Mouse (Mus musculus): ENCODE measurements at regions not wholly inside any gene's neighbourhood (a gene's known extent, or its start where the extent isn't known, plus 50 kb on each side); places are given as distances from the start of the nearest gene placed in this dataset.

- H3K9ac ChIP-seq = no peak overlapping the region
- H3K27ac ChIP-seq = peak overlapping the region; percentile 37
- no peak overlapping the region for H3K4me2 ChIP-seq
- 40% methylated on average over 2 of the region's 2 CpGs for WGBS
- H3K27me3 ChIP-seq = no peaks in the 10 kb centered on the region
- peaks cover 9% of the 10 kb centered on the region; the same call in 1 of the 2 replicates for H3K4me1 ChIP-seq (replicated peaks)
- no peaks in the 10 kb centered on the region for H3K9me3 ChIP-seq (replicated peaks)
- no peak overlapping the region for H3K4me3 ChIP-seq
- 0 out of 2 replicates have a peak, but pooled peaks have one; percentile 70 for ATAC-seq (replicated peaks; ENCODE audit: insufficient number of reproducible peaks, insufficient read depth, low FRiP score, low read depth)
- H3K36me3 ChIP-seq = no peaks in the 10 kb centered on the region
Measured at GRCm38 (mm10) chr12:68242683-68243082, 916.3 kb downstream of the Rps29 start.

- no peak overlapping the region for H3K4me3 ChIP-seq
- H3K27ac ChIP-seq = no peak overlapping the region
- H3K4me2 ChIP-seq = no peak overlapping the region
- no peaks in the 10 kb centered on the region for H3K4me1 ChIP-seq (replicated peaks)
- 76% methylated on average over 3 of the region's 3 CpGs for WGBS
- no peaks in the 10 kb centered on the region for H3K27me3 ChIP-seq
- H3K9me3 ChIP-seq (replicated peaks) = no peaks in the 10 kb centered on the region
- no peaks in the 10 kb centered on the region for H3K36me3 ChIP-seq
- H3K9ac ChIP-seq = no peak overlapping the region
- ATAC-seq (replicated peaks; ENCODE audit: insufficient number of reproducible peaks, insufficient read depth, low FRiP score, low read depth) = no peak
Measured at GRCm38 (mm10) chr12:68231803-68232202, 927.2 kb downstream of the Rps29 start.

- H3K4me2 ChIP-seq = no peak overlapping the region
- H3K36me3 ChIP-seq = no peaks in the 10 kb centered on the region
- no peaks in the 10 kb centered on the region for H3K27me3 ChIP-seq
- H3K9me3 ChIP-seq (replicated peaks) = no peaks in the 10 kb centered on the region
- H3K9ac ChIP-seq = no peak overlapping the region
- no peak overlapping the region for H3K4me3 ChIP-seq
- ATAC-seq (replicated peaks; ENCODE audit: insufficient number of reproducible peaks, insufficient read depth, low FRiP score, low read depth) = no peak
- 61% methylated on average over 4 of the region's 4 CpGs for WGBS
- no peaks in the 10 kb centered on the region for H3K4me1 ChIP-seq (replicated peaks)
- H3K27ac ChIP-seq = no peak overlapping the region
Measured at GRCm38 (mm10) chr12:68217091-68217490, 941.9 kb downstream of the Rps29 start.

GRCm38 (mm10) chr12:68208302-68208701 lies 950.7 kb downstream of the Rps29 start:
- Histone ChIP-seq H3K36me3 (no peaks in the 10 kb centered on the region), H3K9ac (no peak overlapping the region), H3K4me2 (no peak overlapping the region), H3K27ac (no peak overlapping the region), H3K4me3 (no peak overlapping the region), H3K9me3 (replicated peaks) (no peaks in the 10 kb centered on the region), H3K4me1 (replicated peaks) (no peaks in the 10 kb centered on the region), H3K27me3 (no peaks in the 10 kb centered on the region)
- ATAC-seq (replicated peaks; ENCODE audit: insufficient number of reproducible peaks, insufficient read depth, low FRiP score, low read depth) = no peak
- 90% methylated on average over 10 of the region's 10 CpGs for WGBS

- WGBS = 77% methylated on average over 1 of the region's 1 CpGs
- Histone ChIP-seq H3K9me3 (replicated peaks) (no peaks in the 10 kb centered on the region), H3K4me2 (no peak overlapping the region), H3K27ac (no peak overlapping the region), H3K4me3 (no peak overlapping the region), H3K4me1 (replicated peaks) (no peaks in the 10 kb centered on the region), H3K36me3 (no peaks in the 10 kb centered on the region), H3K27me3 (no peaks in the 10 kb centered on the region), H3K9ac (no peak overlapping the region)
- no peak for ATAC-seq (replicated peaks; ENCODE audit: insufficient number of reproducible peaks, insufficient read depth, low FRiP score, low read depth)
Measured at GRCm38 (mm10) chr12:68183858-68184257, 961.5 kb upstream of the Mdga2 start.

DNA sequence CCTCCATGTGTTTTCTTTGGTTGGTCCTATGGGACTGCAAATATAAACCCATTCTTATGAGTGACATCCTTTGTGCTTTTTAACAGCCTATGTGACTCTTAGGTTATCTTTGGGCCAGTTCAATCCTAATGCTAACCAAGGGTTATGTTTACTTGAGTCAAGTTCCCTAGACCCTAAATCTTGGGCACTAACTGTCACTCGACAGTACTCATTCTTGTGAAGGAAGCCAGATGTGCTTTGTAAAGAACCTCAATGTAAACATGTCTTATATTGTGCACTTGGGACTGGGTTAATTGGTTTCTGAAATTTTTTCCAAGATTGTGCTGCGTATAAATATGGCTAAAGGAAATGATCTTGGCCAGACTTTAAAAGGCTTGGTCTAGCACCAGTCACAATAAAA lies 939.0 kb upstream of the Mdga2 start:
- no peak overlapping the region for H3K9ac ChIP-seq
- no peak overlapping the region for H3K4me3 ChIP-seq
- no peaks in the 10 kb centered on the region for H3K9me3 ChIP-seq (replicated peaks)
- no peaks in the 10 kb centered on the region for H3K36me3 ChIP-seq
- 56% methylated on average over 2 of the region's 2 CpGs for WGBS
- H3K27me3 ChIP-seq = no peaks in the 10 kb centered on the region
- no peaks in the 10 kb centered on the region for H3K4me1 ChIP-seq (replicated peaks)
- no peak for ATAC-seq (replicated peaks; ENCODE audit: insufficient number of reproducible peaks, insufficient read depth, low FRiP score, low read depth)
- H3K27ac ChIP-seq = no peak overlapping the region
- H3K4me2 ChIP-seq = no peak overlapping the region

DNA sequence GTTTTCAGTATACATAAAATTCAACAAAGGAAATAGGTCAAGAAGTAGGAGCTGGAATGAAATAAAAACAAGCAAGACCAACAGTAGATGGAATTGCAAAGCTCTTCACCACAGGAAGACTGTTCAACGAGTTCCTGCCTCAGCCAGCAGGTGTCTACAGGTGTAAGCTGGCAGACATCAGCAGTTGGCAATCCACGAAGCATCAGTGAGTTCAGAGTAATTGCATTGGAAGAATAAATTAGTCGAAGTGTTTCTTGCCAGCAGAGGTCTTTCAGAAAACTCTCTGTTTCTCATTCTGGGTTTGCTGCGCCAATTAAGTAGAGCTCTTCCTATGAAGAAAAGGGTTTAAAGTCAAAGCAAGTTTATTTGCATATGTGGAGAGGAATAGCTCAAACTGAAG lies 925.7 kb upstream of the Mdga2 start:
- Histone ChIP-seq H3K36me3 (no peaks in the 10 kb centered on the region), H3K9me3 (replicated peaks) (no peaks in the 10 kb centered on the region), H3K27ac (no peak overlapping the region), H3K4me2 (no peak overlapping the region), H3K9ac (no peak overlapping the region), H3K4me3 (no peak overlapping the region), H3K27me3 (no peaks in the 10 kb centered on the region), H3K4me1 (replicated peaks) (no peaks in the 10 kb centered on the region)
- ATAC-seq (replicated peaks; ENCODE audit: insufficient number of reproducible peaks, insufficient read depth, low FRiP score, low read depth) = no peak
- WGBS = 43% methylated on average over 4 of the region's 4 CpGs

DNA sequence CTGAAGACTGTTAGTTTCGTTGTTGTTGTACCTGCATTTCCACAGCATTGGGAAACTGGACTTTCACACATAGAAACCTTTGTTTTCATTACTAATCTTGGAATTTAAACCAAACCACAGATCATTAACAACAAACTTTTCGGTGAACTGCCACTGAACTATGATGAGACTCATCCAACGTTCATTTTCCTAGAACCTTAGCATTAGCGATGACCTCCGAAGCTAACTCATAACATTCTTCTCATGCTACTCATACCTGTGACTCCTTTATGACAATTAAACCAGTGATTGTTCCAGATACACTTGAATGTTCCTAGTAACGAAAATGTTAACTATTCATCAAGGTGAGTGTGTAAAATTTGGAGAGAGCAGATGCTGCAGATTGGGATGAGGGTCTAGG lies 917.5 kb upstream of the Mdga2 start:
- no peaks in the 10 kb centered on the region for H3K4me1 ChIP-seq (replicated peaks)

DNA sequence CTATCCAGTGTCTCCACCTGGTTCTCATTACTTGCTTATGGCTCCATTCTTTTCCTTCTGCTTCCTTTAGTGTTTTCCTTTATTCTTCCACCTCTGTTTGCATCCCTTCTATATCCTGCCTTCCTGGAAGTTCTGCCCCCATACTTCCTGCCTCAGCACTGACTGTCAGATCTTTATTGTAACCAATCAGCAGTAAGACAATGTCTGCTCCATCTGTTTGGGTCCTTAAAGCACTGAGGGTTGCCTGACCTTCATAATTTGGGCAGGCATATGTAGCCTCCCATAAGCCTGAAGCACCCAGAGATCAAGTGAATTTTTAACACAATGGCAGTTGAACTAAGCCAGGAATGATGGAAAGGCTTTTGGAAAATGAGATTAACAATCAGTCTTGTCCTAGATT lies 909.4 kb upstream of the Mdga2 start:
- Histone ChIP-seq H3K9me3 (replicated peaks) (no peaks in the 10 kb centered on the region), H3K9ac (no peak overlapping the region), H3K27me3 (no peaks in the 10 kb centered on the region), H3K4me3 (no peak overlapping the region), H3K4me2 (no peak overlapping the region), H3K36me3 (no peaks in the 10 kb centered on the region), H3K4me1 (replicated peaks) (no peaks in the 10 kb centered on the region), H3K27ac (no peak overlapping the region)
- ATAC-seq (replicated peaks; ENCODE audit: insufficient number of reproducible peaks, insufficient read depth, low FRiP score, low read depth) = no peak

More for the DNA sequence above, 917.5 kb upstream of the Mdga2 start:
- no peak overlapping the region for H3K27ac ChIP-seq
- no peak for ATAC-seq (replicated peaks; ENCODE audit: insufficient number of reproducible peaks, insufficient read depth, low FRiP score, low read depth)
- H3K9ac ChIP-seq = no peak overlapping the region
- no peak overlapping the region for H3K4me2 ChIP-seq
- H3K9me3 ChIP-seq (replicated peaks) = no peaks in the 10 kb centered on the region
- H3K4me3 ChIP-seq = no peak overlapping the region
- no peaks in the 10 kb centered on the region for H3K36me3 ChIP-seq
- H3K27me3 ChIP-seq = no peaks in the 10 kb centered on the region
- WGBS = 73% methylated on average over 6 of the region's 6 CpGs

- 65% methylated on average over 1 of the region's 1 CpGs for WGBS
- Histone ChIP-seq H3K9me3 (replicated peaks) (no peaks in the 10 kb centered on the region), H3K4me3 (no peak overlapping the region), H3K27me3 (no peaks in the 10 kb centered on the region), H3K36me3 (no peaks in the 10 kb centered on the region), H3K4me2 (no peak overlapping the region), H3K9ac (no peak overlapping the region), H3K27ac (no peak overlapping the region), H3K4me1 (replicated peaks) (no peaks in the 10 kb centered on the region)
- no peak for ATAC-seq (replicated peaks; ENCODE audit: insufficient number of reproducible peaks, insufficient read depth, low FRiP score, low read depth)
Measured at GRCm38 (mm10) chr12:68115762-68116161, 893.4 kb upstream of the Mdga2 start.
